Mouse (Mus musculus): Measurements from ENCODE around the gene Arhgap30.

Gene Arhgap30

DNA sequence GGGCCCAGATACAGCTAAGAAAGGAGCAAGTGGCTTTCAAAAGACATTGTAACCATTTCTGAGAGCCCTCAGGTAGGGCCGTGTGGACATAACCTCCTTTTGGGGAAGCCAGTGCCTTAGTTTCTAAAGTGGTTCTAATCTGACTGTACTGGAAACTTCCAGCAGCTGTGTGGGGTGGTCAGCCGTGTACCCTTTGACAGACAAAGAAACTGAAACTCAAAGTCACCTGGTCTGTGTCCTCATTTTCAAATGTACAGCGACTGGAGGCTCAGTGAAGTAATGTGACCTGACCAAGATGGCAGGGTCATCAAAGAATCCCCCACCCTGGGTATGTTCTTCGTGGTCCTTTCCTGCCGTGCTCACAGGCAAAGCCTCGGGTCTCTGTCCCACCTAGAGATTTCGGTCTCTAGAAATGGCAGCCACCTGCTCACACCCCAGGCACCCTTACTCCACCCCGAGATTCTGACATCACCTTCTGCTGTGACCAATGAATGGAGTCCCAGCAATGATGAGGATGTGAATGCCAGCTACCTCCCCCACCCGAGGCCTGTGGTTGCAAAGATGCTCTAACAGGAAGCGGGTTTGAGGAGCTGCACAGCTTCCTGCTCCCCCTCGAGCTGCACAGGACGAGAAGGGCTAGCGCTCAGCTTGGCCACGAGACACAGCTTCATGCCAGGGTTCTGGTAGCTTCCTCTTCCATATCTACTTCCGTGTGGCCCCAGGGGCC lies at the start of gene Arhgap30:
Gene Arhgap30 (plus strand): TSS at position 579 of the 727 bp plus-strand sequence.
- peak; percentile 89 to 96 for DNase-seq

GRCm38 (mm10) chr1:171342262-171343207 lies 46.2 kb upstream of the Arhgap30 start:
- no peak for DNase-seq

- DNase-seq = peak in 1 of 2 experiments; percentile 8
These were observed 44.7 kb upstream of the Arhgap30 start for GRCm38 (mm10) chr1:171343922-171344677.

- no peak for DNase-seq
These were observed 44.0 kb upstream of the Arhgap30 start for GRCm38 (mm10) chr1:171344715-171345114.

DNA sequence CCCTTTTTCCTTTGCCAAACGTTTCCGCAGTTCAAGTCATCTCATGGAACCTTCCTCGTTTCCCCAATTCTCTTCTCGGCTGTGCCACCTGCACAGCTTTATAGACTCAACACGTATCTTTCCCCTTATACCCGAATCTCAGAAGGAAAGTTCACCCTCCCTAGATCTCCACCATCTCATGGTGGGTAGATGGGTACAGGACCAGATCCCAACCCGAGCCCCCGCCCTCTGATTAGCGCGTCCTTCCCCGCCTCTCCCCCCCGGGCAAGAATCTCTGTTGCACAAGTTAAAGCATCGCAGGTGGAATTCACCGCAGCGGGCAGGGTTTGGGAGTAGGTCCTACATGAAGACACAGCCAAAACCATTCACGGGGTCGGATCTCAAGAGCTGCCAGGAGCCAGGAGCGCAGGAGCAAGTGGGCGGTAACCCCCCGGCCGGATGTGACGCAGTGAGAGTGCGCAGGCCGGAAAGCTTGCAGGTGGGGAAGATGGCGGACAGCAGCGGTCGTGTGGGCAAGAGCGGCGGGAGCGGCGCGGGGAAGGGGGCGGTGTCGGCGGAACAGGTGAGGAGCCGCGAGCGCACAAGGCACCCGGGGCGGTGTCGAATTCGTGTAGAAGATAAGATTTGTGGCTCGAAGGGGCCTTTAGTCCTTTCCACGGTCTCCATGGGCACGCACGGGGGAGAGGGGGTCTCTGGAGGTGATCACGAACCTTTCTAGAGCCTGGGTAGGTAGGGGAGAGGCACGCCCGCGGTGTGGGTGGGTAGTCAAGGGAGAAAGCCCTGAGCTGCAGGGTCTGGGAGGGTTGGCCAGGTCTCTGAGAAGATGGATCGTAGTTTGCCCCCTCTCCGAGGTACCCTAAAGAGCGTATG lies 43.3 kb upstream of the Arhgap30 start, which contains the start of the genes Nit1 and Pfdn2:
Gene Nit1 (minus strand): TSS at position 422 of the 870 bp plus-strand sequence.
Gene Pfdn2 (plus strand): TSS at position 446 of the 870 bp plus-strand sequence.
- DNase-seq = peak; percentile 86 to 90

DNA sequence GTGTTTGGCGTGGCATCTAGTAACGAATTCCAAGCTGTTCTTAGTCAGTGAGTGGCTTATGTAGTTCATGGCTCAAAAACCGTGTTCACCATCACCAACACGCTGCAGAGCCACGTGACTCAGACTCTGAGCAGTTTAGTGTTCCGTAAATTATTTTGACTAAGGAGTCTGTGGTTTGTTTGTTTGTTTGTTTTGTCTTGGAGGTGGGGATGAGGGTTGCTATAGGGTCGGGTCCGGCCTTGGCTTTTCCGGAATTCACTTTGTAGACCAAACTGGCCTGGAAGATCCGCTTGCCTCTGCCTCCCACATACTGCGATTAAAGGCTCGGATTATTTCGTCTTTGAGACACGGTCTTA lies 42.7 kb upstream of the Arhgap30 start:
- no peak for DNase-seq

DNA sequence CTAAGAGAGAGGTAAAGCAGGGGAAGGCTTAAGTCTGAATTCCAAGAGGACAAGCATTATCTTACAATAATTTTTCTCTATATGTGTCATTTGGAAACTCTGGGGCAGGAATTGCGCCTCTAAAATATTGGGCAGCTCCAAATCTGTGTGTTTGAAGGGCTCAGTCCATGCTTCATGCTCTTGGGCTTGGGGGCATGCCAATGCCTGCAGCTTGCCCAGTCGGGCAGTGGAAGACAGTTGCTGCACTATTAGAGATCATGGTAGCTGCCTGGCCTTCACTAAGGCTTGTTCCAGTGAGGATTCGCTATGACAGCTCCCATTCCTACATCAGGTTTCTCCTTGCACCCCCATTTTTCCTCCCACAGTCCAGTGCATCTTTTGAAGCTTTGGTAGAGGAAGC lies 40.1 kb upstream of the Arhgap30 start:
- DNase-seq = no peak

GRCm38 (mm10) chr1:171349210-171349609 lies 39.5 kb upstream of the Arhgap30 start:
- no peak for DNase-seq

- DNase-seq = peak; percentile 51 to 64
These were observed 32.9 kb upstream of the Arhgap30 start for GRCm38 (mm10) chr1:171355812-171356340.

GRCm38 (mm10) chr1:171356814-171357213 lies 31.9 kb upstream of the Arhgap30 start:
- DNase-seq = no peak

GRCm38 (mm10) chr1:171358421-171358820 lies 30.3 kb upstream of the Arhgap30 start:
- peak; percentile 28 to 31 for DNase-seq

GRCm38 (mm10) chr1:171360253-171360652 lies 28.5 kb upstream of the Arhgap30 start:
- DNase-seq = peak in 1 of 2 experiments; percentile 50

- DNase-seq = peak; percentile 80 to 92
These were observed 28.1 kb upstream of the Arhgap30 start, which contains the start of gene Klhdc9 for GRCm38 (mm10) chr1:171360656-171361055. Klhdc9 (minus strand) TSS chr1:171360798.

- peak; percentile 66 to 67 for DNase-seq
These were observed 27.3 kb upstream of the Arhgap30 start for GRCm38 (mm10) chr1:171361106-171362103.

DNA sequence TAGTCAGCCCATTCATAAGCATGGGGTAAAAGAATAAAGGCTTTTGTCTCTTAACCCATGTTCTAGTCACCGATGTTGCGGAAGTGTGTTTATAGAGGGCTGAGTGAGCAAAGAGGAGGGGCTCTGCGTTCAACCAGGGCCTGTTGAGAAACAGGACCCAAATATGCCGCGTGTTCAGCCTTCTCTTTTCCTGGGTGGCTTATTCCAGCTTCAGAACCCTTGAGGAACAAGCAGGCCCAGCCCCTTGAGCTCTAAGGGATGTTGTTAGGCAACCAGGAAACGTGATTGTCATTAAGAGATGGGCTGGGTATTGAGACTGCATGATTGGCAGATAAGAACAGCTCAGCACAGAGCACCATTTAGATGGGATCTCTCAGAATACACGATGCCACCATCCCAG lies 22.8 kb upstream of the Arhgap30 start:
- no peak for DNase-seq

DNA sequence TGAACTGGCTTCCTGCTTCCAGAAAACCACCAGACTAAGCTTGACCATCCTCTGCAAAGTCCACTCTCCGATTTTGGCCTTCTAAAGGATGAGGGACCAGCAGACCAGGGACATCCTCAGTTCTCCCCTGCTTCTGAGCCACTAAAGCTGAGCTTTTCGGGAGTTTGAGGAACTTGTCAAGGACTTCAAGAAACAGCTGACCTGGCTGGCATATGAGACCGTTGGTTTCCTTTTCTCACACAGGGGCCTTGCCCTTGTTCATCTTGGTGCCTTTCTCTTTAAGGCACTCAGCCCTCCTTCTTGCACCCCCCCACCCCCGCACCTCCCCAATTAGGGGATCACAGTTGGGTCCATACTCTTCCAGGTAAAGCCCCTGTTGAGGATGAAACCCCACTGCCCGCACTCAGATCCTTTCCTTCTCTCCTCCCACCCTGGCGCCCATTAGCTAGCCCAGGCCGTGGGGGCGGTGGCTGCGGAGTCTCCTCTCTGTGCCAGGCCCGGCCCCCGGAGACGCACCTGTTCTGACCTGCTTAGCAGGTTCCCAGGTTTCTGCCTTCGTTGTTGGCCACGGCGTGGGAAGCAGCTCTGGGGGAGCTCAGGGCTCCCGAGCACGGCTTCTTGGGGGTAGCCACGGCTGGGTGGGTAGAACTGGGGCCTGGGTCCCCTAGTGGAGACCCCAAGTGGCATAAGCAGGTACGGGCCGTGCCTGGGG lies 18.8 kb upstream of the Arhgap30 start, which contains the start of gene Nectin4:
Gene Nectin4 (plus strand): TSS at position 255 of the 712 bp plus-strand sequence.
- DNase-seq = no peak

DNA sequence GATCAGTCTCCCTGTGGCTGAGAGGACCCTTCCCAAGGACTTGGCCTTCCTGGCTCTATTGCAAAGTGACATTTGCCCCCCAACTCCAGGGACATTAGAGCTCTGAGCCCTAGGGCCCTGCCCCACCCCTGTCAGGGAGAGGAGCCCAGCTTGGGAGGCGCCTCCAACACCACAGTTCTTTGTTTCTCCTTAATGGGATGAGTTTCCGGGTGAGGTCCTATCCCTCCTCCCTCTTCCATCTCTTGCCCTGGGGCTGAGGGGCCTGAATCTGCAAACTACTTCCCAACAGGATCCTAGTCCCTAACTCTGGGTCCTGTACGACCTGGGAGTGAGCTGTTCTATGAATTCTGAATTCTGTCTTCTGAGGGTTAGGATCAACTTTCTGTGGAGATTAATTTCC lies 15.9 kb upstream of the Arhgap30 start:
- DNase-seq = no peak

- no peak for DNase-seq
These were observed 14.8 kb upstream of the Arhgap30 start for GRCm38 (mm10) chr1:171373946-171374345.

DNA sequence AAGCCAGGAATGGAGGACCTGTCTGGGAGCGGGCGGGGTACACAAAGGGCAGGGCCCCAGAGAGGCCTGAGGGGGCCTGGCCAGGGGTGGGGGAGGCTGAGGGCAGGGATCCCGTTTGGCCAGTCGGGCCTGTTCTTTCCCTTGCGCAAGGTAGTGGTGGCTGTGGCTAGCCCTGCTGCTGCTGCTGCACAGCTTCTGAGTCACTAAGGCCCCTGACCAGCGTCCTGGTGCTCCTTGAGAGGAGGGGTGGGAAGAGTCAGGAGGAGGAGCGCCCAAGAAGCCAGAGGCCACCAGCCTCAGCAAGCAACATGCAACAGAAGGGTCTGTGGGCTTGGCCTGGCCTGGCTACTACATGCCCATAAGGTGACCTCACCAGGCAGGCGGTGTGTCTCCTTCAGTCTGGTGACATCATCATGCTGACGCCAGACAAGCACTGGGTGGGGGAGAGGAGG lies 13.1 kb upstream of the Arhgap30 start:
- DNase-seq = no peak
